Mouse (Mus musculus): Measurements from ENCODE around the gene Pi4k2a. TPM values are rescaled to one million over a fixed set of nuclear protein-coding genes. Genes with fewer than 3 reads are reported as not detected.

Gene Pi4k2a
- polyA plus RNA-seq, 1 experiment = 34.8 TPM

DNA sequence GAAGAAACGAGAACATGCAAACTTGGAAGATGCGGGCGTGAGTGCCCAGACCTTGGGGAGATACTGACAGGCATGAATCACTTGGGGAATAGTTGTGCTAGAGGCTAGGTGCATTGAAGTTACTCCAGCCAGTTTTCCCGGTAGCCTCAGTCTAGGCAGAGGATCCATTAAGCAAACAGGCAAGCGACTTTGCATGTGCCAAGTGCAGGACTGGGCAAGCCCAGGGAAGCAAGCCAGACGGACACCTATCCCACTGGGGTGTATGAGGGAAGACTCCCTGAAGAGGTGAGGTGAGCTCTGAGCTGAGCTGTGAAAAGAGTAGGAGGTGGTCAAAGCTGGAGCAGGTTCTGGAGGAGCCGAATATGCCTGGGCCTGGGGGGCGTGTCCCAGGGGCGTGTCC is 77.2 kb downstream of the Pi4k2a start:
- H3K4me3 ChIP-seq (replicated peaks; ENCODE audit: extremely low read depth, low read depth, low read length) = no peak overlapping the region
- 71% methylated on average over 9 of the region's 9 CpGs for WGBS
- H3K4me1 ChIP-seq (ENCODE audit: control insufficient read depth, insufficient read depth, low read length) = peaks cover 3% of the 10 kb centered on the region; the same call in 1 of the 2 replicates
- TF ChIP-seq CTCF (IDR thresholded peaks at IDR 0.05; ENCODE audit: insufficient read depth, low read length) (no peak), POLR2A (IDR thresholded peaks at IDR 0.05; ENCODE audit: borderline replicate concordance, extremely low read depth, low read depth, low read length) (no peak)
- DNase-seq = no peak

DNA sequence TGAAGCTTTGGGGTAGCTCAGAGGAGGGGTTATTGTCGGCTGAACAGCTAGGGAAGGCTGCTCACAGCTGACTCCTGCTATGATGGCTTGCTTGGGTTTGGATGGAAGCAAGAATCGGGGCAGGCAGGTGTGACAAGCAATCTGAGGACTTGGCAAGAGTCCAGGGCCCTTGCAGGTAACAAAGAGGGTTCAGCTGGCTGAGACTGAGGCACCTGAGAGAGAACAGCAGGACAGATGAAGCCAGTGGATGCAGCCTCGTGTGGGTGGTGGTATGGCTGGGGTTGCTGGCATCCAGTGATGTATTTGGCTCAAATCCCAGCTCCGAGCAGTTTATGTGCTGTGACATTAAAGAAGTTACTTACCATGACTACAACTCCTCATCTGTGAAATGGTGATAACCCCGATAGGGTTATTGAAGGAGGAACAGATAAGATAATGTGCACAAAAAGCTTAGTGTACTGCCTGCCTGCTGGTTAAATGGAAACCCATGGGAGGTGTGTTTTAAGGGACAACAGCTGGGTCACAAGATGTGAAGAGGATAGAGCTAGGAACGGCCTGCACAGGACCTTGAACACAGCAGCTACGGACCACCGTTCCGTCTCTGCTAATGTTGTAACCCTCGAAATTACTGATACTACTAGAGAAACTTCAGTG is 79.2 kb downstream of the Pi4k2a start:
- DNase-seq = no peak
- H3K4me1 ChIP-seq (ENCODE audit: control insufficient read depth, insufficient read depth, low read length) = peaks cover 3% of the 10 kb centered on the region; the same call in 1 of the 2 replicates
- 58% methylated on average over 10 of the region's 10 CpGs for WGBS
- no peak overlapping the region for H3K4me3 ChIP-seq (replicated peaks; ENCODE audit: extremely low read depth, low read depth, low read length)
- TF ChIP-seq POLR2A (IDR thresholded peaks at IDR 0.05; ENCODE audit: borderline replicate concordance, extremely low read depth, low read depth, low read length) (no peak), CTCF (IDR thresholded peaks at IDR 0.05; ENCODE audit: insufficient read depth, low read length) (no peak)

DNA sequence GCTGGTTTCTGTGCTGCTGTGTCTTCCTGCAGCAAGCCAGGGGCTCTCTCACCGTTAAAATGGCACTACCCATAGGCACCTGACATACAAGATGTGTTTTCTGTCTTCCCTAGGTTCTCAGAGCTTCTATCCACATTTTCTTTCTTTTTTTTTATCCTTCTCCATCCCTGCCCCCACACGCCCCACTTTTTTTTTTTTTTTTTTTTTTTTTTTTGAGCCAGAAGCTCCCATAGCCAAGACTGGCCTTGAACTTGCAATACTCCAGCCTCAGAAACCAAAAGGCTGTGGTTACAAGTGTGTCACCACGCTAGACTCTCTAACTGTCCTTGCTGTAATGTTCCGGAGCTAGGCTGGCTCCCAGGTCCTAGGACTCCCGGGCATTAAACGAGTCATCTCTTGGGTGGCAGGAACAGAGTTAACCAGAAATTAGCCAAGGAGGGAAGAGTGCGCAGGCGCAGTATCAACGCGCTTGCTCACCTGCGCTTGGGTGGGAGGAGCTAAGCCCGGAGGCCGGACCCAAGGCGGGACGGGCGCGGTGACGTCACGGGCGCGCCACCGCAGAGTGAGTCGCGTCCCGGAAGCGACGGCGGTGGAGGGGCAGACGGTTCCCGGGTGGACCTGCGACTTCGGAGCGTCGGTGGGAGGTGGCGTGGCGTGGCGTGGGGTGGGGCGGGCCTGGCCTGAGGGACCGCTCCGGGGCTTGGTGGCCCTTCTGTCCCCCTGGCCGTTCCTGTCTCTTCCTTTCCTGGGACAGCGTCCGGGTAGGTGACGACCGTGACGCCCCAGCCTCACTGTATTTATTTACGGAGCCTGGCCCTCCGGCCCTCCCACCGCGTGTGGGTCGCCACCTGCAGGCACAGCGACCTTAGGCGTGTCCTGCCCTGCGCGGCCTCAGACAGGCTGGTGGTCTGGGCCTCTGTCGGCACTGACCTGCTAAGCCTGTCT is 80.0 kb downstream of the Pi4k2a start:
- Histone ChIP-seq H3K4me1 (ENCODE audit: control insufficient read depth, insufficient read depth, low read length) (peaks cover 3% of the 10 kb centered on the region; the same call in 1 of the 2 replicates), H3K4me3 (replicated peaks; ENCODE audit: extremely low read depth, low read depth, low read length) (peak overlapping the region; percentile 79)
- peak; percentile 88 for DNase-seq
- 2% methylated on average over 56 of the region's 56 CpGs for WGBS
- TF ChIP-seq CTCF (IDR thresholded peaks at IDR 0.05; ENCODE audit: insufficient read depth, low read length) (no peak), POLR2A (IDR thresholded peaks at IDR 0.05; ENCODE audit: borderline replicate concordance, extremely low read depth, low read depth, low read length) (peak; percentile 83; the same call in 1 of the 2 replicates)

Other genes starting within 250 kb of the Pi4k2a start
- 3.3 and 4.3 TPM in 2 replicates for gene Frat2, start 242.3 kb upstream of the Pi4k2a start, polyA plus RNA-seq (2012; rRNA removed)
- 4.1 and 5.5 TPM in 2 replicates for gene Rrp12, start 194.3 kb upstream of the Pi4k2a start, polyA plus RNA-seq (2012; rRNA removed)
- 123 and 169 TPM in 2 replicates for gene Pgam1, start 178.5 kb upstream of the Pi4k2a start, polyA plus RNA-seq (2012; rRNA removed)
- gene Exosc1, start 157.0 kb upstream of the Pi4k2a start, polyA plus RNA-seq (2012; rRNA removed) = 12.2 and 16.0 TPM in 2 replicates
- 67.4 and 91.5 TPM in 2 replicates for gene Zdhhc16, start 157.0 kb upstream of the Pi4k2a start, polyA plus RNA-seq (2012; rRNA removed)
- 53.7 and 57.0 TPM in 2 replicates for gene Mms19, start 109.3 kb upstream of the Pi4k2a start, polyA plus RNA-seq (2012; rRNA removed)
- 26.0 and 31.7 TPM in 2 replicates for gene Ubtd1, start 108.7 kb upstream of the Pi4k2a start, polyA plus RNA-seq (2012; rRNA removed)
- gene Ankrd2, start 54.5 kb upstream of the Pi4k2a start, polyA plus RNA-seq (2012; rRNA removed) = 0.14 and 0.20 TPM in 2 replicates
- gene Hoga1, start 44.9 kb upstream of the Pi4k2a start, polyA plus RNA-seq (2012; rRNA removed) = 7.6 and 8.7 TPM in 2 replicates
- 1.1 and 1.4 TPM in 2 replicates for gene 4933411K16Rik, start 38.2 kb upstream of the Pi4k2a start, polyA plus RNA-seq (2012; rRNA removed)
- gene Morn4, start 4.1 kb upstream of the Pi4k2a start, polyA plus RNA-seq (2012; rRNA removed) = 7.1 and 9.0 TPM in 2 replicates
- gene Avpi1, start 38.6 kb downstream of the Pi4k2a start, polyA plus RNA-seq (2012; rRNA removed) = 46.8 and 69.6 TPM in 2 replicates
- gene Marveld1, start 56.9 kb downstream of the Pi4k2a start, polyA plus RNA-seq (2012; rRNA removed) = 215 and 250 TPM in 2 replicates
- gene Zfyve27, start 73.5 kb downstream of the Pi4k2a start, polyA plus RNA-seq (2012; rRNA removed) = 39.3 and 53.9 TPM in 2 replicates
- gene Sfrp5, start 111.8 kb downstream of the Pi4k2a start, polyA plus RNA-seq (2012; rRNA removed) = 4.9 and 9.4 TPM in 2 replicates
- 0.08 and 0.30 TPM in 2 replicates for gene Golga7b, start 157.1 kb downstream of the Pi4k2a start, polyA plus RNA-seq (2012; rRNA removed)

Data from lung, adult 2 months (tissue).